Mouse (Mus musculus): ENCODE results near the gene Rasa1.

DNA sequence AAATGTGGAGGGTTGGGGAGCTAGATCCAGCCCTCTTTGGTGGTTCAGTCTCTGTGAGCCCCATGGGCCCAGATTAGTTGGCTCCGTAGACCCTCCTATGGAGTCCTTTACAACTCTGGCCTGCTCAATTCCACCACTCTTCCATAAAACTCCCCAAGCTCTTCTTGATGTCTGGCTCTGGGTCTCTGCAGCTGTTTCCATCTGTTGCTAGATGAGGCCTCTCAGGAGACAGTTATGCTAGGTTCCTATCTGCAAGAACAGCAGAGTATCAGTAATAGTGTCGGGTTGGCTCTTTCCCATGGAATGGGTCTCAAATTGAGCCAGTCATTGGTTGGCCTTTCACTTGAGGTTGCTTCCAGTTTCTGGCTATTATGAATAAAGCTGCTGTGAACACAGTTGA, 97.7 kb downstream of the Rasa1 start:
- TF ChIP-seq CTCF (IDR thresholded peaks at IDR 0.05; ENCODE audit: low read depth) (no peak), EP300 (IDR thresholded peaks at IDR 0.05; ENCODE audit: low read depth) (no peak)
